In genomic region chr7:12921318-12921704, GRCm38 (mm10) we compare ENCODE assay signal across 8 mouse cellular contexts. TPM values are rescaled to one million over a fixed set of nuclear protein-coding genes. Genes with fewer than 3 reads are reported as not detected.
DNase-seq lines count a peak whose midpoint lies in the region; ATAC-seq and TF ChIP-seq lines count a peak whose summit lies in the region.

No protein-coding gene starts in this region.

- peak overlapping the region; percentile 60 for H3K4me2 ChIP-seq in lung, postnatal 0 days (replicated peaks; ENCODE audit: low read depth, low read length)

- H3K9me3 ChIP-seq in lung, postnatal 0 days (ENCODE audit: low read length) = no peaks in the 10 kb centered on the region
- H3K9me3 ChIP-seq in limb, embryonic 10.5 days (replicated peaks) = no peaks in the 10 kb centered on the region

- no peaks in the 10 kb centered on the region for H3K27me3 ChIP-seq in lung, postnatal 0 days (replicated peaks; ENCODE audit: insufficient read depth, low read length)
- H3K27me3 ChIP-seq in limb, embryonic 10.5 days (ENCODE audit: low read depth, poor library complexity, severe bottlenecking) = peaks cover 12% of the 10 kb centered on the region; the same call in 1 of the 2 replicates
- H3K27me3 ChIP-seq in small intestine, adult 2 months (ENCODE audit: control insufficient read depth, insufficient read depth, low read length) = no peaks in the 10 kb centered on the region

- H3K4me1 ChIP-seq in lung, postnatal 0 days (ENCODE audit: insufficient read depth, low read depth, low read length) = peaks cover 8% of the 10 kb centered on the region; the same call in 1 of the 2 replicates
- peaks cover 19% of the 10 kb centered on the region for H3K4me1 ChIP-seq in limb, embryonic 10.5 days
- H3K4me1 ChIP-seq in small intestine, adult 2 months (ENCODE audit: control insufficient read depth, insufficient read depth, insufficient read length, low read length) = no peaks in the 10 kb centered on the region; the same call in 1 of the 2 replicates

- H3K36me3 ChIP-seq in lung, postnatal 0 days (ENCODE audit: insufficient read depth, low read length) = peaks cover 22% of the 10 kb centered on the region; the same call in 1 of the 2 replicates
- peaks cover 36% of the 10 kb centered on the region for H3K36me3 ChIP-seq in limb, embryonic 10.5 days
- H3K36me3 ChIP-seq in small intestine, adult 2 months (ENCODE audit: control insufficient read depth, insufficient read depth, low read length) = peaks cover 28% of the 10 kb centered on the region

- 0% methylated on average over 3 of the region's 3 CpGs for WGBS in lung, postnatal 0 days
- WGBS in limb, embryonic 10.5 days = 0% methylated on average over 3 of the region's 3 CpGs
- 0% methylated on average over 3 of the region's 3 CpGs for WGBS in small intestine, adult 2 months

- peak overlapping the region; percentile 72 for H3K4me3 ChIP-seq in lung, postnatal 0 days (ENCODE audit: low read depth, low read length)
- peak overlapping the region; percentile 92 for H3K4me3 ChIP-seq in limb, embryonic 10.5 days
- H3K4me3 ChIP-seq in small intestine, adult 2 months (ENCODE audit: low read depth, low read length) = peak overlapping the region; percentile 83

- TF ChIP-seq POLR2A in small intestine, adult 2 months (IDR thresholded peaks at IDR 0.05; ENCODE audit: low read depth, low read length) = no peak

- no peak for DNase-seq in cerebellum, adult 9-11 months
- DNase-seq in lung, postnatal 0 days (ENCODE audit: low spot score) = peak; percentile 64
- no peak for DNase-seq in lung, postnatal 36 days
- DNase-seq in limb, embryonic 10.5 days (ENCODE audit: low spot score) = no peak
- DNase-seq in left cerebral cortex, adult 9 months (ENCODE audit: low spot score in 2 of 2) = no peak
- DNase-seq in embryo, embryonic 9.5 days (ENCODE audit: extremely low spot score) = no peak

- peak; percentile 48 for ATAC-seq in cerebellum, adult (ENCODE audit: insufficient number of reproducible peaks, low FRiP score, low TSS enrichment)
- 0 out of 2 replicates have a peak, but pooled peaks have one; percentile 9 for ATAC-seq in lung, postnatal 0 days

- peak overlapping the region; percentile 95 for H3K27ac ChIP-seq in lung, postnatal 0 days (ENCODE audit: low read length)
- H3K27ac ChIP-seq in limb, embryonic 10.5 days = peak overlapping the region; percentile 96
- peak overlapping the region; percentile 91 for H3K27ac ChIP-seq in small intestine, adult 2 months (ENCODE audit: insufficient read depth, low read depth, low read length)

- no peak for TF ChIP-seq EP300 in lung, postnatal 0 days (IDR thresholded peaks at IDR 0.05)

- TF ChIP-seq CTCF in lung, postnatal 0 days (IDR thresholded peaks at IDR 0.05) = no peak
- TF ChIP-seq CTCF in small intestine, adult 2 months (IDR thresholded peaks at IDR 0.05; ENCODE audit: extremely low read depth, insufficient read length, insufficient replicate concordance, low read depth, low read length) = no peak

- H3K9ac ChIP-seq in lung, postnatal 0 days (replicated peaks; ENCODE audit: low read depth) = peak overlapping the region; percentile 37

RNA-seq across cellular contexts. Expression of gene Rps5, which starts 0.8 kb away (rescaled TPM):
- 609 and 716 TPM in 2 replicates for polyA plus RNA-seq in lung, postnatal 0 days (2015; fragmentation: Nextera tagmentation; extraction: Ambion mirVana)
- polyA plus RNA-seq in limb, embryonic 10.5 days (2016; fragmentation: Nextera tagmentation; extraction: Ambion mirVana) = 1,082 and 1,228 TPM in 2 replicates
- polyA plus RNA-seq in small intestine, adult 2 months (2012; rRNA removed) = 1,663 and 2,242 TPM in 2 replicates

RNA-seq across cellular contexts. Expression of gene Rnf225, which starts 5.9 kb away (rescaled TPM):
- polyA plus RNA-seq in lung, postnatal 0 days (2015; fragmentation: Nextera tagmentation; extraction: Ambion mirVana) = 1.3 and 1.4 TPM in 2 replicates
- polyA plus RNA-seq in limb, embryonic 10.5 days (2016; fragmentation: Nextera tagmentation; extraction: Ambion mirVana) = 0.66 and 0.94 TPM in 2 replicates
- 0.22 and 0.41 TPM in 2 replicates for polyA plus RNA-seq in small intestine, adult 2 months (2012; rRNA removed)

RNA-seq across cellular contexts. Expression of gene Zscan22, which starts 23.7 kb away (rescaled TPM):
- 4.4 and 4.7 TPM in 2 replicates for polyA plus RNA-seq in lung, postnatal 0 days (2015; fragmentation: Nextera tagmentation; extraction: Ambion mirVana)
- 22.4 and 23.1 TPM in 2 replicates for polyA plus RNA-seq in limb, embryonic 10.5 days (2016; fragmentation: Nextera tagmentation; extraction: Ambion mirVana)
- 4.0 and 5.6 TPM in 2 replicates for polyA plus RNA-seq in small intestine, adult 2 months (2012; rRNA removed)

RNA-seq across cellular contexts. Expression of gene Zfp128, which starts 40.3 kb away (rescaled TPM):
- polyA plus RNA-seq in lung, postnatal 0 days (2015; fragmentation: Nextera tagmentation; extraction: Ambion mirVana) = 2.5 TPM in 2 replicates
- 5.0 and 7.4 TPM in 2 replicates for polyA plus RNA-seq in limb, embryonic 10.5 days (2016; fragmentation: Nextera tagmentation; extraction: Ambion mirVana)
- polyA plus RNA-seq in small intestine, adult 2 months (2012; rRNA removed) = 0.15 TPM in 2 replicates

RNA-seq across cellular contexts. Expression of gene Zfp324, which starts 44.3 kb away (rescaled TPM):
- polyA plus RNA-seq in lung, postnatal 0 days (2015; fragmentation: Nextera tagmentation; extraction: Ambion mirVana) = 5.5 and 5.7 TPM in 2 replicates
- 8.4 and 12.0 TPM in 2 replicates for polyA plus RNA-seq in limb, embryonic 10.5 days (2016; fragmentation: Nextera tagmentation; extraction: Ambion mirVana)
- 3.1 and 3.5 TPM in 2 replicates for polyA plus RNA-seq in small intestine, adult 2 months (2012; rRNA removed)
